Mouse (Mus musculus) lung, postnatal 4 days (tissue): ENCODE measurements around the gene Aatk.

Experiments
- DNase-seq, 2 experiments: peaks; one replicate each; pipeline ENCODE4 v3.0.0; 2021

Aatk gene

GRCm38 (mm10) chr11:120021367-120021766 is 25.6 kb downstream of the Aatk start:
- no peak for DNase-seq

- DNase-seq, result no peak
Measured at GRCm38 (mm10) chr11:120019542-120020440, 27.2 kb downstream of the Aatk start.

DNA sequence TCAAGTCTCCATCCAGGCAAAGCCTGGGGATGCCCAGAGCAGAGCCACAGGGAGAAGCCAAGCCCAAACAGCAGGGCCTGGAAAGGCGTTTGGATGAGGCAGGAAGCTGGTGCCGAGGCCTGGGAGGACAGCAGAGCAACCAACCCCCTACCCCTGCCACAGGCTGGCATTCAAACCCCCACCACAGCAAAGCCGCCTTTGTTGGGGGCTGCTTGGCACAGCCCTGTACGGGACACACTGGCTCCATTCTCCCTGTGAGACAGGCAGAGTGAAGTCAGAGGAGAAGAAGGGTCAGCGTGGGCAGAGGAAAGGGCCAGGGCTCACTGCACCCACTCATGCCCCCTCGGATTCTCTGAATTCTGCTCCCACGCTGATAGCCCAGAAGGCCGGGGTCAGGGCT is 30.0 kb downstream of the Aatk start:
- DNase-seq, result no peak

GRCm38 (mm10) chr11:120014758-120015157 is 32.2 kb downstream of the Aatk start:
- no peak for DNase-seq

DNA sequence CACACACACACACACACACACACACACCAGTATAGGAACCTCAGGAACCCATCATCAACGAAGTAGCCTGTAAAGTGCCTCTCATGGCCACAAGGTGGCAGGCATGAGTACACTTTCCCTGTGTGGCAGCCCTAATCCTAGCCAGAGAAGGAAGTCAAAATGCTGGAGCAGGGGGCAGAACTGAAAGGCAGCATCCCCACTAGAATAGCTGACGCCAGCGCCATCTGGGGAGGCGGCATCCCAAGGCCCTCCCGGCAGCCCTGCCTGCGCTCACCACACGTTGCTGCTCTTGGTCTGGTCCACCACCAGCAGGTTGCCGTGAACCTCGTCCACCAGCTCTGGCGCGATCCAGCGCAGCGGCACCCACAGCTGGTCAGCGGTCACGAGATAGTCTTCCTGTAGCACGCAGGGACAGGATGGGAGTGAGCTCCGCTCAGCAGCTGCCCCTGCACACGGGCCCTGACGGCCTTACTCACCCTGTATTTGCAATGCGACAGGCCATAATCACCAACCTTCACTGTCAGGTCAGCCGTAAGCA is 33.7 kb downstream of the Aatk start:
- peak; percentile 81 to 85 for DNase-seq

GRCm38 (mm10) chr11:120012702-120013101 is 34.3 kb downstream of the Aatk start:
- DNase-seq, result no peak

GRCm38 (mm10) chr11:120011761-120012560 is 35.0 kb downstream of the Aatk start:
- DNase-seq, result peak; percentile 51 to 58

GRCm38 (mm10) chr11:120011114-120011760 is 35.7 kb downstream of the Aatk start:
- no peak for DNase-seq

DNA sequence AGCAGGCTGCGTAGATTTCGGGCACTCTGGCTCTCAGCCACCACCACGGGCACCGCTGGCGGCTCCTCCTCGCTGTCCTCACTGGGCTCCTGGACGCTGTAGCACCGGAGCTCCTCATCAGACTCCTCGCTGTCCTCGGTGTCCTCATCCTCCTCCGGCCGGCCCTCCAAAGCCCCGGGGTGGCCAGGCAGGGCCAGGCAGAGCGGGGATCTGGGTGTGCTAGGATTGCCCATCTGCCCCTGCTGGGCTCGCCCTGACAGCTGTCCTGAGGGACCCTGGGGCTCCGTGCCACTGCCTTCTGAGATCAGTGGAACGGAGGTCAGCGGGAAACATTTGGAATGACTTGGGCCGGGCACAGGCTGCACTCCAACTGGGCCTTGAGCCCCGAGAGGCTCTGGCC is 37.0 kb downstream of the Aatk start:
- no peak for DNase-seq

GRCm38 (mm10) chr11:120008956-120009355 is 38.0 kb downstream of the Aatk start:
- no peak for DNase-seq

- DNase-seq, result no peak
Measured at GRCm38 (mm10) chr11:120008501-120008900, 38.5 kb downstream of the Aatk start.

DNA sequence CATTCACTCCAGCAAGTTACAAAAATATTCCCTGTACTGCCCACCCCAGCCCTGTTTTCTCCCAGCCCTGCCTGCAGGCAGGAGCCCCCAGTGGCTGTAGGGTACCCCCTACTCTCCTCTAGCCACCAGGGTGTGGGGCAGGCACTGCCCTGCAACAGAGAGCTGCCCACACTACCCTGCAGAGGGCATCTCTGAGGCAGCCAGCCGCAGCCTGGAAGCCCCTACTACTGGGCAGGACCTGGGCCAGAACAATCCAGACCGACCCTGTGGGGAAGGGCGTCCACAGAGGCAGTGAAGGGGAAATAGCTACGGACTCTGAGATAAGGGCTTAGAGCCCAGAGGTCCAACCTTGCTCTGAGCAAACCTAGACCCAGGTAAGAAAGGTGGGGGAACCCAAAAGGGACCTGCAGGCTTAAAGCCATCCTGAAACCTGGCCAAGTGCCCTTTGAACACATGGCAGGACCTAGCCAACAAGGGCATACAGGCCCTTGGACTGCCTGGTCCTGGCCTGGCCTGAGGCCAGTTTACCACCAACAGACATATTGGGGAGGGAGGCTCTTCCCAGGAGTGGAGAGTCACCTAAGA is 39.4 kb downstream of the Aatk start:
- no peak for DNase-seq

DNA sequence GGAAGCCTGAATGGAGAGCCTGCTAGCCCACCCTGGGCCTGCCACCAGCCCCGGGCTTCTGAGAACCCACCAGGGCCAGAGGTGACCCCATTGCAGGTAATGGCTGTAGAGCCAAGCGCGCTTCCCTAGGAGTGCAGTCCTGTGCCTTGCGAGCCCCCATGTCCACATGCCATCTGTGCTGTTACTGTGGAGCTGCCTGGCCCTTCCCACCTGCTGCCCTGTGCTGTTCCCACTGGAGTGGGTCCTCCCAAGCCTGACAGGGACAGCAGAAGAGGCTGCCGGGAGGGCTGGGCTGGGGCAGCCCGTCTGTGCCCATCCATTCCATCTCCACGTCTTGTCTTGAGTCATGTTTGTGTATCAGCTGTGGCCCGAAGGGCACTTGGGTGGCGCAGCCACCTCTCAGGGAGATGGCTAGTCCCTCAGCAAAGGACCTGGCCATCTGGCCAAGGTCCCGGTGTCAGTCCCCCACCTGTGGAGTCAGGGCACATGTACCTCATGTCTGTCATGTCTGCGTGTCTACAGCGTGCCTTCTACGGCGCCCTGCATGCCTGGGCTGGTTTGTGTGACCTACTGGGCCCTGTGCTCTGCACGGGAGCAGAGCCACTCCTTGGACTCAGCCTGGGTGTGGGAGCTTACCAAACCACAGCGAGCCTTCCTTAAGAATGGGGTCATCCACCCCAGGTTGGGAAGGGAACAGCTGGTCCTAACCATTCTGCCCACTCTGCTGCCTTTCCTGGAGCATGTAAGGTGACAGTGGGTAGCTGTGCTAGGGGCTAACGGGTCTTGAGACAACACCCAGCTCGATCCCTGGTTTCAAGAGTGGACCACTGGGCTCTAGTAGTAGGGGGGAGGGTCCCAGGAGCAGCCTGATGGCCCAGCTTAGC is 41.3 kb downstream of the Aatk start:
- no peak for DNase-seq

DNA sequence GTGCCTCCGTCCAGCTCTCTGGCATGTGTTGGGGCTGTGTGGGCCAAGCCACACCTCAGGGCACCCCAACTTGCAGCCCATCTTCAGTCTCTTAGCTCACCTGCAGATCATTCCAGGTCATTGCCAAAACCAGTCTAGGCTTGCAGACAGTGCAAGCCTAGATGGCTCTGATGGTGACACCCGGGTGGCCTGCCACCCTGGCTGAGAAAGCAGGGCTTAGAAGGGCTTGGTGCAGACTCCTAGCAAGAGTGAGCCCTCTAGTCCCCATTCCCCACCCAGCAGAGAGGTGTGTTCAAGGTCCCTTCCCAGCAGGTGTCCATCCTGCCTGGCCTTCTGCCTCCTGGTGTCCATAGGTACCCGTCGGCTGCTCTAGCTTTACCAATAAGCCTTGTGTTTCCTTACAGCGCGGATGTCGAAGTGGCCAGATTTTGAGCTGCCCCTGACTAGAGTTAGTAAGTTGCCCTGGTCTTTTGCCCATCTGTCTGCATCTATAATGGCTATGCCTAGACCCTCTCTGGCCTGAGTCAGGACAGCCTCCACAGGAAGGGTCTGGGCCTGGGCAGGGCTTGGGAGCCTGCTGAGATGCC is 44.2 kb downstream of the Aatk start:
- no peak for DNase-seq

- no peak for DNase-seq
Measured at GRCm38 (mm10) chr11:120002041-120002440, 44.9 kb downstream of the Aatk start.

DNA sequence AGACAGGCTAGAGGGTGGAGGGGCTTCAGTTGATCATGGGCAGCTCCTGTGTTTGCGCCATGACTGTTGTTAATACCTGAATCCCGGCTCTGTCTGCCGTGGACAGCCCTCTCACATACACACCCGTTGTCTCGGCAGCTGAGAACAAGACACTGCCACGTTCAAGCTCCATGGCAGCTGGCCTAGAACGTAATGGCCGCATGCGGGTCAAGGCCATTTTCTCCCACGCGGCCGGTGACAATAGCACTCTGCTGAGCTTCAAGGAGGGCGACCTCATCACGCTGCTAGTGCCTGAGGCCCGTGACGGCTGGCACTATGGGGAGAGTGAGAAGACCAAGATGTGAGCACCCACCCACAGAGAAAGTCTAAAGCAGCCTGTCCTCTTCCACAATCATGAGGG is 49.6 kb downstream of the Aatk start:
- no peak for DNase-seq

DNA sequence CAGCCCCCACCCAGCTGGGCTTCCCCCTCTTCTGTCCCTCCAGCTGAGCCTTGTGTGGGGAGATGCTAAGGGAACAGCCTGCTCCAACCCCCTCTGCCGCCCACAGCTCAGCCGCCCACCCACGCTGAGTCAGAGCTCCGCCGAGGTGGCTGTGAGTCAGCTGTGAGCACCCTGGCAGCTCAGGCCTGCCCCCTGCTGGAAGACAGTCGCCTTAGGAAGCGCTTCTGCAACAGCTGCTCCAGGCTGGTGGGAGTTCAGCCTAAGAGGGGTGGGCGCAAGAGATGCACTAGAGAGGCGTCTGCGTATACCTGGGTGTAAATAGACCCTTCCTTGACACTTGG is 55.7 kb downstream of the Aatk start:
- DNase-seq, result peak; percentile 88 to 92

- DNase-seq, result peak; percentile 35 to 54
Measured at GRCm38 (mm10) chr11:119990658-119991337, 56.2 kb downstream of the Aatk start.

- DNase-seq, result peak; percentile 75 to 85
Measured at GRCm38 (mm10) chr11:119989115-119989564, 57.8 kb downstream of the Aatk start.

- DNase-seq, result no peak
Measured at GRCm38 (mm10) chr11:119988391-119988790, 58.6 kb downstream of the Aatk start.

- no peak for DNase-seq
Measured at GRCm38 (mm10) chr11:119987876-119988275, 59.1 kb downstream of the Aatk start.
